Mouse (Mus musculus): ENCODE data around the gene Raph1. TPM values are rescaled to one million over a fixed set of nuclear protein-coding genes. Genes with fewer than 3 reads are reported as not detected.
A peak's percentile ranks its signal among the peaks of the same experiment; 100 is the strongest.

Gene Raph1
- 23.4 and 25.6 TPM in 2 replicates for polyA plus RNA-seq (2016; fragmentation: Nextera tagmentation; extraction: Ambion mirVana)

- Histone ChIP-seq H3K4me1 (peaks cover 8% of the 10 kb centered on the region), H3K4me2 (replicated peaks) (peak within 1 kb of the TSS; percentile 71), H3K9ac (peak within 1 kb of the TSS; percentile 94), H3K4me3 (peak within 1 kb of the TSS; percentile 94), H3K36me3 (no peaks in the 10 kb centered on the region), H3K9me3 (no peaks in the 10 kb centered on the region), H3K27me3 (no peaks in the 10 kb centered on the region), H3K27ac (peak within 1 kb of the TSS; percentile 92)
- peak; percentile 96 for ATAC-seq (ENCODE audit: insufficient number of reproducible peaks, insufficient read depth, low FRiP score, low TSS enrichment)
- WGBS = under 1% methylated on average over 35 of the region's 92 CpGs
Measured at GRCm38 (mm10) chr1:60566631-60567311, at the start of gene Raph1. Raph1 (minus strand) TSS chr1:60567104.

GRCm38 (mm10) chr1:60615703-60616102, 48.8 kb upstream of the Raph1 start:
- Histone ChIP-seq H3K27me3 (no peaks in the 10 kb centered on the region), H3K9ac (no peak overlapping the region), H3K4me2 (replicated peaks) (no peak overlapping the region), H3K4me1 (no peaks in the 10 kb centered on the region), H3K9me3 (no peaks in the 10 kb centered on the region), H3K27ac (no peak overlapping the region), H3K4me3 (no peak overlapping the region), H3K36me3 (no peaks in the 10 kb centered on the region)
- no peak for ATAC-seq (ENCODE audit: insufficient number of reproducible peaks, insufficient read depth, low FRiP score, low TSS enrichment)
- 61% methylated on average over 1 of the region's 1 CpGs for WGBS

GRCm38 (mm10) chr1:60614902-60615301, 48.0 kb upstream of the Raph1 start:
- 76% methylated on average over 1 of the region's 1 CpGs for WGBS
- Histone ChIP-seq H3K9me3 (no peaks in the 10 kb centered on the region), H3K4me2 (replicated peaks) (no peak overlapping the region), H3K4me3 (no peak overlapping the region), H3K4me1 (no peaks in the 10 kb centered on the region), H3K9ac (no peak overlapping the region), H3K27ac (no peak overlapping the region), H3K27me3 (no peaks in the 10 kb centered on the region), H3K36me3 (no peaks in the 10 kb centered on the region)
- no peak for ATAC-seq (ENCODE audit: insufficient number of reproducible peaks, insufficient read depth, low FRiP score, low TSS enrichment)

- H3K4me2 ChIP-seq (replicated peaks) = no peak overlapping the region
- no peak for ATAC-seq (ENCODE audit: insufficient number of reproducible peaks, insufficient read depth, low FRiP score, low TSS enrichment)
- WGBS = 84% methylated on average over 3 of the region's 3 CpGs
Measured at GRCm38 (mm10) chr1:60611968-60612367, 45.1 kb upstream of the Raph1 start.

GRCm38 (mm10) chr1:60610631-60611030, 43.7 kb upstream of the Raph1 start:
- no peaks in the 10 kb centered on the region for H3K27me3 ChIP-seq

More at GRCm38 (mm10) chr1:60611968-60612367, 45.1 kb upstream of the Raph1 start:
- Histone ChIP-seq H3K27me3 (no peaks in the 10 kb centered on the region), H3K9me3 (no peaks in the 10 kb centered on the region), H3K9ac (no peak overlapping the region), H3K27ac (no peak overlapping the region), H3K4me1 (no peaks in the 10 kb centered on the region), H3K36me3 (no peaks in the 10 kb centered on the region), H3K4me3 (no peak overlapping the region)

GRCm38 (mm10) chr1:60609011-60609775, 42.3 kb upstream of the Raph1 start:
- no peak overlapping the region for H3K4me2 ChIP-seq (replicated peaks)
- H3K27me3 ChIP-seq = no peaks in the 10 kb centered on the region
- H3K36me3 ChIP-seq = no peaks in the 10 kb centered on the region
- no peaks in the 10 kb centered on the region for H3K9me3 ChIP-seq
- no peak overlapping the region for H3K9ac ChIP-seq
- H3K4me3 ChIP-seq = no peak overlapping the region
- ATAC-seq (ENCODE audit: insufficient number of reproducible peaks, insufficient read depth, low FRiP score, low TSS enrichment) = no peak
- no peaks in the 10 kb centered on the region for H3K4me1 ChIP-seq
- no peak overlapping the region for H3K27ac ChIP-seq
- WGBS = 70% methylated on average over 8 of the region's 8 CpGs

More at GRCm38 (mm10) chr1:60610631-60611030, 43.7 kb upstream of the Raph1 start:
- Histone ChIP-seq H3K4me1 (no peaks in the 10 kb centered on the region), H3K36me3 (no peaks in the 10 kb centered on the region), H3K4me2 (replicated peaks) (no peak overlapping the region), H3K9me3 (no peaks in the 10 kb centered on the region), H3K4me3 (no peak overlapping the region), H3K27ac (no peak overlapping the region), H3K9ac (no peak overlapping the region)
- 66% methylated on average over 4 of the region's 4 CpGs for WGBS
- ATAC-seq (ENCODE audit: insufficient number of reproducible peaks, insufficient read depth, low FRiP score, low TSS enrichment) = no peak

GRCm38 (mm10) chr1:60604481-60605021, 37.6 kb upstream of the Raph1 start:
- Histone ChIP-seq H3K36me3 (no peaks in the 10 kb centered on the region), H3K27ac (no peak overlapping the region), H3K9me3 (no peaks in the 10 kb centered on the region), H3K27me3 (no peaks in the 10 kb centered on the region), H3K4me3 (no peak overlapping the region), H3K4me2 (replicated peaks) (no peak overlapping the region), H3K4me1 (no peaks in the 10 kb centered on the region), H3K9ac (no peak overlapping the region)
- no peak for ATAC-seq (ENCODE audit: insufficient number of reproducible peaks, insufficient read depth, low FRiP score, low TSS enrichment)
- WGBS = 69% methylated on average over 3 of the region's 3 CpGs

- no peaks in the 10 kb centered on the region for H3K36me3 ChIP-seq
- 88% methylated on average over 6 of the region's 6 CpGs for WGBS
- ATAC-seq (ENCODE audit: insufficient number of reproducible peaks, insufficient read depth, low FRiP score, low TSS enrichment) = no peak
- no peaks in the 10 kb centered on the region for H3K4me1 ChIP-seq
- no peak overlapping the region for H3K4me2 ChIP-seq (replicated peaks)
- H3K9me3 ChIP-seq = no peaks in the 10 kb centered on the region
- H3K27ac ChIP-seq = no peak overlapping the region
- H3K4me3 ChIP-seq = no peak overlapping the region
- H3K27me3 ChIP-seq = no peaks in the 10 kb centered on the region
- no peak overlapping the region for H3K9ac ChIP-seq
Measured at GRCm38 (mm10) chr1:60600682-60601081, 33.8 kb upstream of the Raph1 start.

- Histone ChIP-seq H3K4me3 (no peak overlapping the region), H3K9me3 (no peaks in the 10 kb centered on the region), H3K4me1 (no peaks in the 10 kb centered on the region), H3K27me3 (no peaks in the 10 kb centered on the region), H3K4me2 (replicated peaks) (no peak overlapping the region), H3K36me3 (no peaks in the 10 kb centered on the region), H3K9ac (no peak overlapping the region), H3K27ac (no peak overlapping the region)
- WGBS = 83% methylated on average over 3 of the region's 3 CpGs
- no peak for ATAC-seq (ENCODE audit: insufficient number of reproducible peaks, insufficient read depth, low FRiP score, low TSS enrichment)
Measured at GRCm38 (mm10) chr1:60599926-60600325, 33.0 kb upstream of the Raph1 start.

- ATAC-seq (ENCODE audit: insufficient number of reproducible peaks, insufficient read depth, low FRiP score, low TSS enrichment) = no peak
- no peak overlapping the region for H3K9ac ChIP-seq
Measured at GRCm38 (mm10) chr1:60599013-60599701, 32.3 kb upstream of the Raph1 start.

GRCm38 (mm10) chr1:60596386-60597320, 29.7 kb upstream of the Raph1 start:
- Histone ChIP-seq H3K4me3 (no peak overlapping the region), H3K27me3 (no peaks in the 10 kb centered on the region), H3K4me1 (no peaks in the 10 kb centered on the region), H3K27ac (no peak overlapping the region), H3K4me2 (replicated peaks) (no peak overlapping the region), H3K9me3 (no peaks in the 10 kb centered on the region), H3K36me3 (no peaks in the 10 kb centered on the region), H3K9ac (no peak overlapping the region)
- no peak for ATAC-seq (ENCODE audit: insufficient number of reproducible peaks, insufficient read depth, low FRiP score, low TSS enrichment)
- 76% methylated on average over 11 of the region's 11 CpGs for WGBS

More at GRCm38 (mm10) chr1:60599013-60599701, 32.3 kb upstream of the Raph1 start:
- Histone ChIP-seq H3K27me3 (no peaks in the 10 kb centered on the region), H3K27ac (no peak overlapping the region), H3K9me3 (no peaks in the 10 kb centered on the region), H3K4me3 (no peak overlapping the region), H3K4me1 (no peaks in the 10 kb centered on the region), H3K4me2 (replicated peaks) (no peak overlapping the region), H3K36me3 (no peaks in the 10 kb centered on the region)
- 86% methylated on average over 6 of the region's 6 CpGs for WGBS

All from embryonic facial prominence, embryonic 12.5 days (tissue).